Mouse (Mus musculus) lung, adult 10 weeks (tissue): ENCODE results near the gene Ccnjl. TPM values are rescaled to one million over a fixed set of nuclear protein-coding genes. Genes with fewer than 3 reads are reported as not detected.

Experiments used
- polyA plus RNA-seq: library from polyadenylated mRNA; stranded (reverse); fragments of 350-450 nt; fragmentation: Illumina TruSeq; extraction: RNeasy Lipid Tissue Mini Kit (QIAGEN cat#74804); gene quantifications from one replicate; pipeline ENCODE4 v1.2.3, GENCODE M21; 2014; ENCODE audit warnings: low read depth, low replicate concordance; ENCODE audit not compliant: insufficient read depth

Gene Ccnjl
- polyA plus RNA-seq = 1.8 TPM

DNA sequence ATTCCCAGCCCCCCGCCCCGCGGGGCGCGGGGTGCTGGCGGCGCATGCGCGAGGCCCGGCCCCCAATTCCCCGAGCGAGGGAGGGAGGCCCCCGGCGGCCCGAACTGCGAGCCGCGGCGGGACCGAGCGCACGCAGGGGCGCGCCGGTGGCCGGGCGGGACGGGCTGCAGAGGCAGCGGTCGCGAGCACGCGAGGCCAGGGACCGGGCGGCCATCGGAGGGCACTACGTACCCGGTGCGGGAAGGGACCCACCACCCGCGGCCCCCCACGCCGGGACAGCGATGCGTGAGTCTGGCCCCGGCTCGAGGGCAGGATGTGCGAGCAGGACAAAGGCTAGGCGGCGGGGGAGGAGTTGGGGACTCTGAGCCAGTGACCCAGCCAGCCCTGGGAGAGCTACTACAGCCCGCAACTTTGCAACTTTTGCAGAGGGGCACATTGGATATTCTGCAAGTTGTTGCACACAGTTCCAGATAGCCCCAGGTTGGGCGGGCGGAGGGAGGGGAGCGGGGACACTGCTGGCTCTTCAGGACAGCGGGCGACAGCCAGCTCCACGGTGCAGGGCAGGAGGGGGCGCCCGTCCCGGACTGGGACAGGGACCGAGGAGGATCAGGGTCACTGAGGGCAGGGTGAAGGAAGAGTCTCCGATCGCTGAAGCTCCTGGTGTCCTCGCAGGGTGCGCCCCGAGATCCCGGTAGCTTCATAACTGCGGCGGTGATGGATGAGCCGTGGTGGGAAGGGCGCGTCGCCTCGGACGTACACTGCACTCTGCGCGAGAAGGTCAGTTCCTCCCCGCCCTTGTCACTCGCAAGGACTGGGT, at the start of gene Ccnjl:
Gene Ccnjl, plus strand, starts transcription at position 102 of the 817 bp plus-strand sequence.

DNA sequence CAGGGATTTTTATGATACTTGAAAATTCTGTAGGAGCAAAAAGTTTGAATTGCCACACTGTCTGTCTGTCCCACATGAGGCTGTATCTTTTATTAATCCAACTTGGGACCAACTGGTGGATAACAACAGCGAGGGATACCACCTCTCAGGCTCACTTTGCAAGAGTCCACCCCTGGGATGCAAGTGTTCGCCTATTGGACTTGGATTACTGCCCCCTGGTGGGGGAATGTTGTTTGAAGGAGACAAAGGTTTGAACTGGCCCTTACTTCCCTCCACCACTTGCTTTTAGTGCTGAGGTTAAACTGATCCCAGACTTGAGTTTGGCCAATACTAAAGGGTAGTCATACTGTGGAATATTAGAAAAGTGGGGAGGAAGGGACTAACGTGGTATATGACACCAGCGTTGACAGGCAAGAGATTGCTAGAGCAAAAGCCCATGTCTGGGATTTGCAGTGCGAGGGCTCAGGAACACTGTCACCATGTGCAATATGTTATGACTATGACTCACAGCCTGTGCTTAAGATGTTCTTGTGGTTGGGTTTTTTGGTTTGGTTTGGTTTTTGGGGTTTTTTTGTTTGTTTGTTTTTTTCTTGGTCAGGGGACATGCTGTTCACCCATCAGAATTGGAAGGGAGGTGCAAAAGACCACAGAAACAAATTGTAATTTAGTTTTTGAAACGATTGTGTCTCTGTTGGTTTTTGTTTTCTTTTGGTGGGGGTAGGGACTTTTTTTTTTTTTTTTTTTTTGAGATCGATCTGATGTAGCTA, 57.9 kb downstream of the Ccnjl start, which contains the start of gene 4933415A04Rik:
Gene 4933415A04Rik, plus strand, starts transcription at position 717 of the 767 bp plus-strand sequence.

DNA sequence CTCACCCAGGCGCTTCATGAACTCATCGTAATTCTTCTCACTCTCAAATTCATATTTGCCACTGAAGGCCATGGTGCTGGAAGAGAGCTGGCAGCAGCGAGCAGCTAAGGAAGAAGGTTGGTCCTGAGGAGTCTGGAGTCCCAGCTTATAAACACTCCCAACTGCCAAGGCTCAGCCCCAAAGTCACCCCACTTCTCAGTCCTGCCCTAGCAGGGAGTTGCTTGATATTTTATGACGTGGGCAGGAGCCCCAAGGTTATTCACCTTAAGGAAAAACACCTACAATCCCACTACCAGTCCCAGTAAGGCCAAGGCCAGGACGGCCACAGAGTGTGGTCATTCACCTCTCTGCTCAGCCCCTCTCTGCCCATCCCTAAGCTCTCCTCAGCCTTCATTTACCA, 72.9 kb downstream of the Ccnjl start, which contains the start of gene Fabp6:
Gene Fabp6, minus strand, starts transcription at position 101 of the 400 bp plus-strand sequence.

Other genes with a start within 250 kb of the Ccnjl start
- gene Pttg1, start 102.5 kb upstream of the Ccnjl start, polyA plus RNA-seq = 154 TPM
- 18.8 TPM for gene Slu7, start 95.0 kb upstream of the Ccnjl start, polyA plus RNA-seq
- 31.9 TPM for gene C1qtnf2, start 54.5 kb upstream of the Ccnjl start, polyA plus RNA-seq
- 0.63 TPM for gene 4933415A04Rik, start 58.3 kb downstream of the Ccnjl start, polyA plus RNA-seq
- not detected for gene Fabp6, start 72.8 kb downstream of the Ccnjl start, polyA plus RNA-seq
- gene Pwwp2a, start 153.2 kb downstream of the Ccnjl start, polyA plus RNA-seq = 9.7 TPM
- 31.3 TPM for gene Ttc1, start 219.2 kb downstream of the Ccnjl start, polyA plus RNA-seq